Mouse (Mus musculus): ENCODE data around the gene Tspan11.

- TF ChIP-seq POLR2A (IDR thresholded peaks at IDR 0.05; ENCODE audit: low read depth, low read length) (no peak), IRF4 (IDR thresholded peaks at IDR 0.05; ENCODE audit: low read depth, low read length) (no peak), MAFK (IDR thresholded peaks at IDR 0.05; ENCODE audit: insufficient replicate concordance, low read length) (no peak), CTCF (conservative IDR thresholded peaks at IDR 0.05 in 1 of 2, IDR thresholded peaks at IDR 0.05 in 1 of 2; ENCODE audit: low read depth in 2 of 2, low read length in 2 of 2) (no peak), HCFC1 (IDR thresholded peaks at IDR 0.05; ENCODE audit: low read depth, low read length) (no peak), ETS1 (conservative IDR thresholded peaks at IDR 0.05; ENCODE audit: low read depth, low read length) (no peak), MXI1 (IDR thresholded peaks at IDR 0.05; ENCODE audit: low read depth, low read length) (no peak), ZC3H11A (IDR thresholded peaks at IDR 0.05; ENCODE audit: low read depth, low read length) (no peak), NELFE (IDR thresholded peaks at IDR 0.05; ENCODE audit: low read depth, low read length) (no peak), EP300 (IDR thresholded peaks at IDR 0.05; ENCODE audit: low read length) (no peak), MEF2A (IDR thresholded peaks at IDR 0.05; ENCODE audit: borderline replicate concordance, low read depth, low read length) (no peak), NRF1 (IDR thresholded peaks at IDR 0.05; ENCODE audit: low read depth, low read length) (no peak)
These were observed 93.1 kb downstream of the Tspan11 start for GRCm38 (mm10) chr6:127980381-127981045.

Measured in CH12.LX (cell line).